Mouse (Mus musculus): ENCODE results near the gene Nox1.
"Not testable (repeated sequence)": the region's sequence is repeated elsewhere in the genome, so short reads cannot be mapped to it uniquely, and the experiment has no call there.

The Nox1 gene

GRCm38 (mm10) chrX:134221856-134222255 lies at the start of gene Nox1:
Gene Nox1 (minus strand): TSS chrX:134221956.
- DNase-seq (ENCODE audit: low spot score in 2 of 2), result no peak

- no peak for DNase-seq (ENCODE audit: low spot score in 2 of 2)
Observed at GRCm38 (mm10) chrX:134262129-134262528, 40.4 kb upstream of the Nox1 start.

- no peak for DNase-seq (ENCODE audit: low spot score in 2 of 2)
Observed at GRCm38 (mm10) chrX:134261191-134261590, 39.4 kb upstream of the Nox1 start.

GRCm38 (mm10) chrX:134248202-134248601 lies 26.4 kb upstream of the Nox1 start:
- no peak for DNase-seq (ENCODE audit: low spot score in 2 of 2)

- DNase-seq (ENCODE audit: low spot score in 2 of 2), result no peak
Observed at GRCm38 (mm10) chrX:134245946-134246345, 24.2 kb upstream of the Nox1 start.

- no peak for DNase-seq (ENCODE audit: low spot score in 2 of 2)
Observed at GRCm38 (mm10) chrX:134238266-134238665, 16.5 kb upstream of the Nox1 start.

- DNase-seq (ENCODE audit: low spot score in 2 of 2), result no peak
Observed at GRCm38 (mm10) chrX:134233048-134233447, 11.3 kb upstream of the Nox1 start.

GRCm38 (mm10) chrX:134220618-134221017 lies 1.1 kb downstream of the Nox1 start:
- no peak for DNase-seq (ENCODE audit: low spot score in 2 of 2)

- DNase-seq (ENCODE audit: low spot score in 2 of 2), result no peak
Observed at GRCm38 (mm10) chrX:134218161-134218560, 3.6 kb downstream of the Nox1 start.

GRCm38 (mm10) chrX:134211151-134211642 lies 10.6 kb downstream of the Nox1 start:
- peak; percentile 1 to 4 for DNase-seq (ENCODE audit: low spot score in 2 of 2)

GRCm38 (mm10) chrX:134208491-134208890 lies 13.3 kb downstream of the Nox1 start:
- DNase-seq (ENCODE audit: low spot score in 2 of 2), result no peak

- not testable (repeated sequence) for DNase-seq (ENCODE audit: low spot score in 2 of 2)
Observed at GRCm38 (mm10) chrX:134187201-134187600, 34.6 kb downstream of the Nox1 start, which contains the start of gene Arl13a. Gene Arl13a (plus strand): TSS chrX:134187501.

- DNase-seq (ENCODE audit: low spot score in 2 of 2), result no peak
Observed at GRCm38 (mm10) chrX:134174699-134175098, 47.1 kb downstream of the Nox1 start.

- no peak for DNase-seq (ENCODE audit: low spot score in 2 of 2)
Observed at GRCm38 (mm10) chrX:134170584-134170983, 51.2 kb downstream of the Nox1 start.

- DNase-seq (ENCODE audit: low spot score in 2 of 2), result no peak
Observed at GRCm38 (mm10) chrX:134163484-134163883, 58.3 kb downstream of the Nox1 start.

GRCm38 (mm10) chrX:134162826-134163225 lies 58.9 kb downstream of the Nox1 start:
- DNase-seq (ENCODE audit: low spot score in 2 of 2), result no peak

- no peak for DNase-seq (ENCODE audit: low spot score in 2 of 2)
Observed at GRCm38 (mm10) chrX:134162043-134162720, 59.6 kb downstream of the Nox1 start, which contains the start of gene Xkrx. Gene Xkrx (minus strand): TSS chrX:134162076.

GRCm38 (mm10) chrX:134160442-134160841 lies 61.3 kb downstream of the Nox1 start:
- no peak for DNase-seq (ENCODE audit: low spot score in 2 of 2)

- no peak for DNase-seq (ENCODE audit: low spot score in 2 of 2)
Observed at GRCm38 (mm10) chrX:134158151-134158550, 63.6 kb downstream of the Nox1 start.

- no peak for DNase-seq (ENCODE audit: low spot score in 2 of 2)
Observed at GRCm38 (mm10) chrX:134141986-134142385, 79.8 kb downstream of the Nox1 start.

- DNase-seq (ENCODE audit: low spot score in 2 of 2), result no peak
Observed at GRCm38 (mm10) chrX:134141551-134141950, 80.2 kb downstream of the Nox1 start.

- no peak for DNase-seq (ENCODE audit: low spot score in 2 of 2)
Observed at GRCm38 (mm10) chrX:134140024-134140423, 81.7 kb downstream of the Nox1 start.

GRCm38 (mm10) chrX:134133821-134134220 lies 87.9 kb downstream of the Nox1 start:
- no peak for DNase-seq (ENCODE audit: low spot score in 2 of 2)

- no peak for DNase-seq (ENCODE audit: low spot score in 2 of 2)
Observed at GRCm38 (mm10) chrX:134132295-134132694, 89.5 kb downstream of the Nox1 start.
